Mouse (Mus musculus) heart, embryonic 15.5 days (tissue): Measurements from ENCODE around the gene Ftl1-ps1. TPM values are rescaled to one million over a fixed set of nuclear protein-coding genes. Genes with fewer than 3 reads are reported as not detected.

Experiments used
- ATAC-seq: fragments of 200-750 bp; cut with Nextera tagmentation; replicated peaks from 2 replicates; pipeline ENCODE4 v1.8.0; 2017; ENCODE audit warnings: low read depth, moderate TSS enrichment; ENCODE audit not compliant: insufficient number of reproducible peaks, insufficient read depth, low FRiP score
- H3K27ac ChIP-seq: fragments of 300-500 bp; sonication (generic); 2 replicates; pipeline ENCODE4 v1.5.1; 2015; ENCODE audit warnings: mild to moderate bottlenecking, inconsistent platforms
- H3K27me3 ChIP-seq: fragments of 300-500 bp; sonication (generic); 2 replicates; pipeline ENCODE4 v1.6.1; 2015; ENCODE audit warnings: inconsistent platforms
- H3K36me3 ChIP-seq: fragments of 300-500 bp; sonication (generic); 2 replicates; pipeline ENCODE4 v1.6.1; 2015; ENCODE audit warnings: mild to moderate bottlenecking, inconsistent platforms
- H3K4me1 ChIP-seq: fragments of 300-500 bp; sonication (generic); replicated peaks from 2 replicates; pipeline ENCODE4 v1.6.1; 2015; ENCODE audit warnings: inconsistent platforms
- H3K4me2 ChIP-seq: fragments of 300-500 bp; sonication (generic); 2 replicates; pipeline ENCODE4 v1.6.1; 2015; ENCODE audit warnings: inconsistent platforms, mild to moderate bottlenecking, moderate library complexity
- H3K4me3 ChIP-seq: fragments of 300-500 bp; sonication (generic); 2 replicates; pipeline ENCODE4 v1.5.1; 2015; ENCODE audit warnings: mild to moderate bottlenecking, inconsistent platforms
- H3K9ac ChIP-seq: fragments of 300-500 bp; sonication (generic); 2 replicates; pipeline ENCODE4 v1.6.1; 2015; ENCODE audit warnings: mild to moderate bottlenecking, inconsistent platforms
- H3K9me3 ChIP-seq: fragments of 300-500 bp; sonication (generic); replicated peaks from 2 replicates; pipeline ENCODE4 v1.6.1; 2016; ENCODE audit warnings: inconsistent platforms
- WGBS: fragments of 180-500 bp; shearing (Covaris S2); methylation state at CpG from one replicate; pipeline ENCODE4 v1.1.7; 2015; ENCODE audit warnings: mixed read lengths; 5-methylcytosine and 5-hydroxymethylcytosine counted together
- microRNA counts: library from miRNA; unstranded; fragments of <30 nt; microRNA quantifications from one replicate; lab custom pipeline; 2016
- microRNA-seq: library from miRNA; unstranded; fragments of <30 nt; microRNA quantifications from one replicate; pipeline ENCODE4, GENCODE M21; 2016
- polyA plus RNA-seq: library from polyadenylated mRNA; unstranded; fragments of >200 nt; fragmentation: Nextera tagmentation; extraction: Ambion mirVana; gene quantifications from 2 replicates; pipeline ENCODE4 v1.2.1, GENCODE M21; 2015

The Ftl1-ps1 gene
- polyA plus RNA-seq, 1 experiment from 2014 or later = 57.7 TPM

DNA sequence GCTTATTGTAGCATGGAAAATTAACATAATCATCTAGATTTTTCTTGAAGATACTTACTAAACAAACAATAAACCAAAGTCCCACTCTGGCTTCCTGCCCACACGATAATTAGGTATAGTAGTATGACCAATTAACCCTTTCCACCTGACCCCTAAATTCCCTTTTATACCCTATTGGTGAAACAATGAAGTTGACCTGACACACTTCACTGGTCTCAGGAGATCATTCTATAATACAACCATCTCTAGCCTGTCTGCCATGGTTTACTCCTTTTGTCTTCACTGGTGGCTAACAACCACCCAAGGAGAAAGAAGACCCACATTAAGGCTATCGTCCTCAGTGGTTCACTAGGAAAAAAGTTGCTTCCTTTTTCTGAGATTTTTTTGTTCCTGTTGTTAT lies 8.3 kb upstream of the Ftl1-ps1 start:
- Histone ChIP-seq H3K9ac (no peak overlapping the region), H3K36me3 (no peaks in the 10 kb centered on the region), H3K9me3 (no peaks in the 10 kb centered on the region), H3K4me1 (0 out of 2 replicates have a peak, but pooled peaks cover 5% of the 10 kb centered on the region), H3K4me3 (no peak overlapping the region), H3K27me3 (no peaks in the 10 kb centered on the region), H3K4me2 (no peak overlapping the region), H3K27ac (no peak overlapping the region)
- ATAC-seq = no peak
- 78% methylated on average over 2 of the region's 2 CpGs for WGBS

- no peak for ATAC-seq
- no peaks in the 10 kb centered on the region for H3K4me1 ChIP-seq
- no peak overlapping the region for H3K4me3 ChIP-seq
- no peak overlapping the region for H3K27ac ChIP-seq
- no peaks in the 10 kb centered on the region for H3K27me3 ChIP-seq
- H3K36me3 ChIP-seq = peaks cover 27% of the 10 kb centered on the region
- H3K9me3 ChIP-seq = peaks cover 15% of the 10 kb centered on the region; the same call in 1 of the 2 replicates
- H3K4me2 ChIP-seq = no peak overlapping the region
- H3K9ac ChIP-seq = no peak overlapping the region
- 22% methylated on average over 19 of the region's 19 CpGs for WGBS
Observed at GRCm38 (mm10) chr13:74439895-74440294, 40.4 kb downstream of the Ftl1-ps1 start.

MicroRNA genes within 50 kb of the gene (microRNA counts, 519-probe panel; counts per million panel counts)
- microRNA mmu-miR-692 (lab: Ali Mortazavi, UCI) = not detected

Small RNAs within 50 kb of the gene (microRNA-seq; reads per million reads assigned to microRNA genes)
- gene Mir692-3 = not detected

Other genes starting within 250 kb of the Ftl1-ps1 start
- 57.0 and 61.2 TPM in 2 replicates for gene Exoc3, start 191.0 kb upstream of the Ftl1-ps1 start, polyA plus RNA-seq
- gene Ahrr, start 107.4 kb upstream of the Ftl1-ps1 start, polyA plus RNA-seq = 1.0 and 1.3 TPM in 2 replicates
- 83.0 and 93.8 TPM in 2 replicates for gene Pdcd6, start 82.1 kb upstream of the Ftl1-ps1 start, polyA plus RNA-seq
- 551 and 562 TPM in 2 replicates for gene Sdha, start 49.4 kb upstream of the Ftl1-ps1 start, polyA plus RNA-seq
- 43.9 and 51.2 TPM in 2 replicates for gene Ccdc127, start 49.4 kb upstream of the Ftl1-ps1 start, polyA plus RNA-seq
- gene Lrrc14b, start 35.7 kb upstream of the Ftl1-ps1 start, polyA plus RNA-seq = 8.4 and 10.2 TPM in 2 replicates
- 3.8 and 4.8 TPM in 2 replicates for gene Zfp72, start 8.9 kb upstream of the Ftl1-ps1 start, polyA plus RNA-seq
- 11.8 and 12.7 TPM in 2 replicates for gene Zfp825, start 94.3 kb downstream of the Ftl1-ps1 start, polyA plus RNA-seq
- gene Erap1, start 239.9 kb downstream of the Ftl1-ps1 start, polyA plus RNA-seq = 15.1 and 17.7 TPM in 2 replicates